Mouse (Mus musculus) gastrocnemius, postnatal 4 days (tissue): Measurements from ENCODE around the gene Tbc1d9. TPM values are rescaled to one million over a fixed set of nuclear protein-coding genes. Genes with fewer than 3 reads are reported as not detected.

ENCODE experiments used
- DNase-seq, 2 experiments: peaks; one replicate each; pipeline ENCODE4 v3.0.0; 2021 to 2022; ENCODE audit warnings: low spot score in 2 of 2, mixed read lengths in 2 of 2
- long read RNA-seq, 2 experiments: library from polyadenylated mRNA; stranded (forward); transcript quantifications; one replicate each; pipeline ENCODE4 v2.0.0; 2021
- total RNA-seq, 2 experiments: library from RNA; stranded (reverse); gene quantifications; 2 replicates each; pipeline ENCODE4 v1.2.3; 2021

Tbc1d9 gene
- 1 to 10 TPM; 4.5 TPM for total RNA-seq
- long read RNA-seq, experiment 1, partial matches to known transcripts, result 0 of 2 reads
- long read RNA-seq, experiment 1, other reads (novel, unspliced or antisense), result 2 of 2 reads
- long read RNA-seq, experiment 2, full-length matches to known transcripts, result 1 of 3 reads
- long read RNA-seq, experiment 2, partial matches to known transcripts, result 0 of 3 reads
- long read RNA-seq, experiment 2, other reads (novel, unspliced or antisense), result 2 of 3 reads

DNA sequence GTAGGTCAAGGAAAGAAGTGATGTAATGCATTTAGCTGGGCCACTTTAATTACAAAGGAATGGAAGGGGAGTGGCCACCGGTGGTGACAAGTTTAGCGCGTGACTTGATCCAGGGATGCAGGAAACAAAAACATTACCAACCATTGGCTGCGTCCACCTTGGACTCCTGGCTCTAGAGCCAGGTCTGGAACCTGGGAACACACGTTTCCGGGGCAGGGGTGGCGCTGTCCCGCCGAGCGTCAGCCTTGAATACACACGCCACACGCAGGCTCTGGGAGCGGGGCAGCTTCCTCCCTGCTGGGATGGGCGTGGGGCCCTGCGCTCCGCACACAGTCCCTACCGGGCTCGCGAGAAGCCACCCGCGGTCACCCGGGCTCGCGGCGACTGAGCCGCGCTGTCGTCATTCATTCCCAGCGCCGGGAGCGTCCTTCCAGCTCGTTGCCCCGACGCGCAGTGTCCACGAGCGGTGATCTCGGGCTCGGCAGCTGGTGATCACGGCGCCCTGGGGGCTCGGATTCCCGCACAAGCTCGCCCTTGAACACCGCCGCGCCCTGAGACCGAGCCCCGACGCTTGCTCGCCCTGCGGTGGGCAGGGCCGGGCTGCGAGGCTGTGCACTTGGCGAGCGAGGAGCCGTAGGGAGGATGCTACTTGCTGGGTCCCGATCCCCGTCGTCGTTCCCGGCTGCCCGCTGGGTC lies at the start of gene Tbc1d9:
Gene Tbc1d9 (plus strand): TSS at position 118 of the 696 bp plus-strand sequence.
- peak; percentile 41 to 67 for DNase-seq

DNA sequence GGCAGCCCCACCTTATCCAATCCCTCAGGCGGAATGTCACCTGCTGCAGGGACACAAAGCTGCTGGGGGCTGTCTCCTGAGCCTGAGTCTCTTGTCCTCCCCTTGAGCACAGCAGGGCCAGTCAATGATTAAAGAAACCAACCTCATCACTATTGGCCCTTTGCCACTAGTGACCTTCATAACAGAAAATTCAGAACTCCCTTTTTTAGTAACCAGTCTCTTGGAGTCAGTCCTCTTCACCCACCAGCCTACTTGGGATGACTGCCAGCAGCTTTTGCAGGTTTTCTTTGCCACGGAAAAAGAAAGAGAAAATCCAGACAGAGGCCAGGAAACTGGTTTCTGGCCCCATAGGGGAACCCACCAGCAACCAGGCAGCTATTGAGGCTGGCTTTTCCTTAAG lies 30.1 kb upstream of the Tbc1d9 start:
- no peak for DNase-seq

DNA sequence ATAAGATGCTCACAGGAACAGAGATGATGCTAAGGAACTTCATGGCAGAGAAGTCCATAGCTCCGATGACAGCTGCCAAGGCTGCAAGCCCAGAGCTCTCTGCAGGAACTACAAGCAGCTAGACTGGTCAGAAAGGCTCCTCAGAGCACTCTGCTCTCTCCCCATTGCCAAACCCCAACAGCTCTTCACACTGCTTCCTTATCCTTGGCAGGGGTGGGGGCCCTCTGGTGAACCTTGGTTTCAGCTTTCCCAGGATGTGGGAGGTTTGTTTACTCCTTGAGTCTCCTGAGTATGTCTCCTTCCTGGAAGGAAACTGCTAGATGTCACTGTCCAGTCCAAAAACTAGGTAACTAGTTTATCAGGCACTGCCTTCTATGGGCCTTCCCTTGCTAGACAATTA lies 25.1 kb upstream of the Tbc1d9 start:
- no peak for DNase-seq

DNA sequence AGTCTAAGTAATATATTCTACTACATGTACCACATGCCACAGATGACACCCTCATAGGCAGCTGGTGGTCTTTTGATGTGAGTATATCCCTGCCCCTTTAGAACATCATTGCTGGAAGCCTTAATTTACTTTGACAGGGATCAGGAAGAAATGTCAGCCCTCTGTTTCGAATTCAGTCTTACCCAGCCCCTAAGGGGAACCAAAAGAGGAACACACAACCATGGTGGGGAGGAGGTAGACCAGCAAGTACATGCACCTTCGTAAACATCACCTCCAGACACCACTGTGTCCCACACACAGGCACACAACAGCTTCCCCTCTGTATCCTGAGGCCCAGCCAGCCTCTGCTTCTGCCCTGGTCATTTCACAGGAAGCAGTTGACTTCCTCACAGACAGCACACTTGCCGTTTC lies 24.4 kb upstream of the Tbc1d9 start:
- DNase-seq, result no peak

DNA sequence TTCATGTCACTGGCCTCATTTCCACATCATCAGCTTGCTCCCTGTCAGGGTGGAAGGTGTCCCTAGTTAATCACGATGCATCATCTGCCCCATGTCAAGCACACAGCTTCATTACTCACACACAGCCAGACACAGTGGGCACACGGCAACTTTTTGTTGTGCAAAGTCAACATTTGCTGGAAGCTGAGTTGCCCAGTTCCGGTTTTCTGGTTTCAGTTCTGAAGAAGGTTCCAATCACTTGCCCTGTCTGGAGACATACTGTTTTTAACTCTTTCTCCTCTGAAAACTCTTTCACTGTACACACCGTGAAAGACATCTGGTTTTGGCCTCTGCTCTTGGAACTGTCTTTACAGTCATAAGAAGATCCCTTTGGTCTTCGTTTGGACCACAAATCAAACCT lies 23.8 kb upstream of the Tbc1d9 start:
- no peak for DNase-seq

DNA sequence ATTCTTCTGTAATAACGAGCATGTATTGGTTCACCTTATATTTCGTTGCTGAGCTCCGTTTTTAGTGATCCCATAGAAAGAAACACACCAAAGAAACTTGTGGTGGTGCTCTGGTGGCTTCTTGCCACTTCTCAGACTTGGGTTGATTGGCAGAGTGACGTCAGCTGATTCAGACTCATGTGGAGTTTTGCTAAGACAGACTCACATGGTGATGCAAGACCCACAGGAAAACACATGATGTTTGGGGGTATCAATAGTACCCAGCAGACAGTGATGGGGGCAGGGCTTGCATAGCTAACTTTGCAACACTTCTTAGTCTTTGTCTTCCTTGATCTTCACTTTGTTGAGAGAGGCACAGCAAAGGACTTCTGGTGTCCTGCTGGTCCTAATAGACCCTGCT lies 20.6 kb upstream of the Tbc1d9 start:
- DNase-seq, result no peak

DNA sequence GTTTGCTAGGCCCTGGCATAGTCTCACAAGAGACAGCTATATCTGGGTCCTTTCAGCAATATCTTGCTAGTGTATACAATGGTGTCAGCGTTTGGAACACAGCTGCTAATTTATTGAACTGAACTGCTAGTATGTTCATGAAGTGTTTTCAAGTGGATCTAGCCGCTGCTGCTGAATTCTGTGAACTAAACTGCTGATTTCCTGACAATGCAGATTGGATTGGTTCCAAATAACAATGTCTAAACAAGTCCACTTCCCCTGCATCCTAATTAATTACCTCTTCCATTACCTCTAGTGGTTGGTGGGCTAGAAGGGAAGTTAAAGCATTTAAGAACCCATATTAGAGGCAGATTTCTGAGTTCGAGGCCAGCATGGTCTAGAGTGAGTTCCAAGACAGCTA lies 19.7 kb upstream of the Tbc1d9 start:
- DNase-seq, result no peak

DNA sequence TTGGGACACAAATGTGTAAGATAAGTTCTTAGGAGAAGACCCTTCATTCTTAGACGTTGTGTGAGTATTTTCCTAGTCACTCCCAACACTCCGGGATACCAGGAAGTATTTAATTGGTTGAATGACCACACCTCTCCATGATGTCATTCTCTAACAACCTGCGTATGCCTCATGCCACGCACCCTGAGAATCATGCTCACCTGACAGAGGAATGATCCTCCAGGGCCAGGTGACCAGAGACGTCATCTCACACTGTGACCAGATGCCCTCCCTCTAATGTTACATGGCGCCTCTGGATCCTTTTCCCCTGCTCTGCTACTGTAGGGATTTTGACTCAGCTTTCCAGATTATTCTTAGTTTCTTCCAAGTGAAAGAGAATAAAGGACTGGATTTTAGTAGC lies 16.0 kb upstream of the Tbc1d9 start:
- DNase-seq, result no peak

DNA sequence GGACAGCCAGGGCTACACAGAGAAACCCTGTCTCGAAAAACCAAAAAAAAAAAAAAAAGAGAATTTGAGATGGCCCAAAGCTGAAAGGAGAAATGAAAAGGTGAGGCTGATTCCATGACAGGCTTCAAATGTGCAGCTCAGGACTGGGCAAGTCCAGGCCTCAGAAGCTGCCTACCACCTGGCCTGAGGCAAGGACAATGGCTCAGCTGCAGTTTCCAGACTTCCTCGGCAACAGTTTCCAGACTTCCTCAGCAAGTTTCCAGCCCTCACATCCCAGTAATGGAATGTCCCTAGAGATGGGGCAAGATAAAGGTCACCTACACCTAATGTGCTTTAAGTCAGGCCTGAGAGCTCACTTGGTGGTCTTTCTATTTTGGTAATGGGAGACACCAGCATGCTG lies 13.1 kb upstream of the Tbc1d9 start:
- no peak for DNase-seq

DNA sequence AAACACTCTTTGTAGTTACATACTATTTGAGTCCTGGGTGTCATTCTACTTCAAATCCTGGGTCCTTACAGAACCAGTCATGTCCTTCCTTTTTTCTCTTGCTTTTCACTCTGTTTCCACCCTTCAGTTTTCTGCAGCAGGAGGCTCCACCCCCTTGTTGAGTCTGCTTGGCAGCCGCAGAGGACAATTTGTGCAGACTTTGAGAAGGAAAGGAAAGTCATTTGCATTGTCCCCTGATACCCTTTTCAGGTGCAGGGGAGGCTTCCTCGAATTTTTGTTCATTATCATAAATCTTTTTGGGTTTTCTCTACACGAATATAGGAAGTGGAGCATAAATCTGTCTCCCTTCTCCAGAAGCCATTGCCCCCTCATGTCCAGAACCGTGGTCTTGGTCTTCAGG lies 12.7 kb upstream of the Tbc1d9 start:
- DNase-seq, result no peak

DNA sequence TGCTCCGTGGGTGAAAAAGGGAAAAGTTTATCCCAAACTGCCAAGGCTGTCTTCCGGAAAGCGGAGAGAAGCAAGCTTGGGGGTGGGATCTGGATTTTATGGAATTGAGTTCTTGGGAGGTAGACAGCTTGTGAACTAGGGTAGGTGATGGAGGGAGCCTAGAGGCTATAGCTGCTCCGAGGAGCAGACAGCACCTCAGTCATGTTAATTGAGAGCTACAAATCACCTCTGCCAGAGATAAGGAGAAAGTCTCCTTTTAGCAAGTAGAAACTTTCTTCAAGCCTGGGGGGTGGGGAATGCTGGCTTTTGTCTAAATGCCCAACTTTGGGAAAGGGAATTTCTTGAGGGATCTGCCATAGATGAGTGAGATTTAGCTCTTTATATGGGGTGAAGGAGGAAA lies 10.0 kb upstream of the Tbc1d9 start:
- no peak for DNase-seq

DNA sequence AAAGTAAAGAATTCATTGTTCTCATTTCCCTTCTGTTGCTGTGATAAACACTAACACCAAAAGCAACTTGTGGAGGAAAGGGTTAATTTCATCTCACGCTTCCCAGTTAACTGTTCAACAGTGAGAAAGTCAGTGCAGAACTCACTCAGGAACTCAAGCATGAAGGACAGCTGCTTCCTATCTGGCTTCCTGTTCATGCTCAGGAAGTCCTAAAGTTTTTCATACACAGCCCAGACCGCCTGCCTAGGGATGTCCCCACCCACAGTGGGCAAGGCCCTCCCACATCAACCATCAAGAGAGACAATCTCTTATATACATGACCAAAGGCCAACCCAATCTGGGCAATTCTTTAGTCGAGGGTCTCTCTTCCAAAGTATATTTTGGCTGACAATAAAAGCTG lies 6.2 kb upstream of the Tbc1d9 start:
- DNase-seq, result no peak

DNA sequence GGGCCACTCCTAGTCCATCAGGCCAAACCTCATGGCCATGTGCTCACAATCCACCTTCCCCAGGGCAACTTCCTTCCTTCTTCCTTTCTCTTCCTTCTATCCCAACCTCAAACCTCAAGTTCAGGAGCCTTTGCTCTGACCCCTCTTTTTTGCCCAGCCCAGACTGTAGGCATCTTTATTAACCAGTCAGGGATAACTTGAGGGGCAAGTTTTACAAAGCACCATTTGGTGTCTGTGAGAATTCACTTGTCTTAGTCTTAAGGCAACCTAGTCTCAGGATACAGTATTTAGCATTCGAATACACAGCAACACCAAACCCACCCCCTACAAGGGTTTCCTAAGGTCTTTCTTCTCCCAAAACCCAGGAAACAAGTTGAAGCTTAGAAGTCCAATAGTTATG lies 5.5 kb upstream of the Tbc1d9 start:
- DNase-seq, result no peak

DNA sequence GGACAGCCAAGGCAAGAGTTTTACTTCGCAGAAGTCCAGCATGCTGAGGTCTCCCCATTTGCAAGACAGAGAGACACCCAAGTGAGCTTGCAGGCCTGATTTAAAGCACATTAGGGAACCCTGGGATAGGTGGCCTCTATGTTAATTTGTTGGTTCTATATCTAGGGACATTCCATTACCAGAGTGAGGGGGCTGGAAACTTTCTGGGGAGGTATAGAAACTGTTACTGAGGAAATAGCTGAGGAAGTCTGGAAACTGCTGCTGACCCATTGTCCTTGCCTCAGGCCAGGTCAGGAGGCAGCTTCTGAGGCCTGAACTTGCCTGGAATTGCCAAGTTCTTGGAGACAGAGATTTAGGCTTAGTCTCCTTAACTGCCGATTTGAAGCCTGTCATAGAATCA lies 4.5 kb upstream of the Tbc1d9 start:
- DNase-seq, result no peak

DNA sequence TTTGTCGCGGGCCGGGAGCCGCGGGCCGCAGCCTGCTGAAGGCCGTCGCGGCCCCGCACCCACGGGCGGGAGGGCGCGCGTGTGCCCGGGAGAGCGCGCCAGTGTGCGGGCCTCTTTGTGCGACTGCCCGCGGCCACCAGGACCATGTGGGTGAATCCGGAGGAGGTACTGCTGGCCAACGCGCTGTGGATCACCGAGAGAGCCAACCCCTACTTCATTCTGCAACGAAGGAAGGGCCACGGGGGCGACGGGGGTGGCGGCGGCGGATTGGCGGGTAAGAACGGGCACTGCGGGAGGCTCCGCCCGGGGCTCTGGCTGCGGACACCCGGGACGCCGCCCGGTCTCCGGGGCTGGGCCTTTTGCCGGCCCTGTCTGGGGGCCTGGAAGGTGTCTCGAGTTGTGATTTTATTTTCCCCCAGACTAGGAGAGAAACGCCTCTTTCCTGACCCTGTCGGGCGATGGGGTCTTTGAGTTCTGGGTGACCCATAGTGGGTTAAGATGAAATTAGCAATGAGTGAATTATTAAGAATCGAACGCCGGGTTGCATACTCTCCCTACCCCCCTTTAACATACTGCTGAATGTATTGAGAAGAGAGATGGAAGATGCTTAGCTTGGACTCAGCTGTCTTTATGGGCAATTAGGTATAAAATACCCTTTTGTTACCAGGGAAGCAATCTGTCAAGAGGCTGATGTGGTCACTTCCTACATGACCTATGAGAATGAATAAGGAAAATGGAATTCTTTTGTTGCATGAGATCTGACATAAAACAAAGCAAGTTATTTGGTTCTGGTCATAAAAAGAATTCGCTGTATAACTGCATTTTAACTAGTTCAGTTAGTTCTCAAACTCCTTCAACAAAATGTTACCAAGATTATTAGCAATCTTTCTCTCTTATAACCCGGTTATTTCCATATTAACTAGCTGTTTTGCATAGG lies 1.0 kb downstream of the Tbc1d9 start, which contains the start of gene Gm10645:
Gene Gm10645 (minus strand): TSS at position 240 of the 937 bp plus-strand sequence.
- peak; percentile 32 to 51 for DNase-seq

DNA sequence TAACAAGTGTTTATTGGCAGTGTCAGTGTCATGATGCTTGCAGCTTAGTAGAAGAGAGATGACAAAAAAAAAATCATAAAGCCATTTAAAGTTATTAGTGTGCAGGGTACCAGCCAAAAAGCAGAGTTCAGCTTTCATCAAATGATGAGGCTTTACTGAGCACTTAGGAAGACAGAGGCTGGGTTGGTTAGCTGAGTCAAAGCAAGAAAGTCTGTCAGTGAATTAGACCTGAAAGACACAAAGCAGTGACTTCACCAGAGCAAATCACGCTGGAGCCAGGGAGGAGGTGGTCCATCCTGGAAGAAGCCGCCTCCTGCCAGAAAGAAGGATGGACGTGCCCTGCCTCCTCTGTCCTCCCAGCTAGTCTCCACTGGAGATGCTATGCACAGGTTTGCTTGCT lies 2.8 kb downstream of the Tbc1d9 start:
- DNase-seq, result no peak

DNA sequence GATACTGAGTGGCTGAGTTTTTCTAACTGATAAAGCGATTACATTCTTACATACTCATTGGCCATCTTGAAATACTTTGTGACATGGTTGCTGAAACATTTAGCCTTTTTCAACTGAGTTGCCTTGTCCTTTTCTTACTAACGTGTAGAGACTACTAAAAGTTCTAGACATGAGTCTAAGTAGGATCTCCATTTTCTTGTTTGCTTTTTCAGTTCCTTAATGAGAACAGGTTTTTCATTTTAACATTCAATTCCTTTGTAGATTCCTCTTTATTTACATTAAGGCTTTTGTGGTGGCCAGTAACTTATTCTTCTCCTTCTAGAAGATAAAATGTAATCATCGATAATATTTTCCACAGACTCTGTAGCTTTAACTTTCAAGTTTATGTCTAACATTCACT lies 4.0 kb downstream of the Tbc1d9 start:
- no peak for DNase-seq

DNA sequence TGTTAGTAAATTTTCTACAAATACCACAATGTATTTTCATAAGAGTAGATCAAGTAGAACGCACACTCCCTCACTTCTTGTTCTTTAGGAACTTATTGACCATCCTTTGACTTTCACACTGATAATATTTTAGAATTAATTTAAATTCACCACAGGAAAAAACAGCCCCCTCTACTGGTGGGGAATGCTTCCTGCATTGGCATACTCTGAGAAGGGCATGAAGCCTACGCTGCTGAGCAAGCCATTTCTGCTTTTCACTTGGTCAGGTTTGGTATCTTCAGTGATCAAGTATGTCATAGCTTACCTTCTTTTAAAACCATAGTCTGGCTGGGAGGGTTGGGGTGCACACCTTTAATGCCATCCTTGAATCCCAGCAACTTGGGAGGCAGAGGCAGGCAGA lies 4.6 kb downstream of the Tbc1d9 start:
- no peak for DNase-seq

DNA sequence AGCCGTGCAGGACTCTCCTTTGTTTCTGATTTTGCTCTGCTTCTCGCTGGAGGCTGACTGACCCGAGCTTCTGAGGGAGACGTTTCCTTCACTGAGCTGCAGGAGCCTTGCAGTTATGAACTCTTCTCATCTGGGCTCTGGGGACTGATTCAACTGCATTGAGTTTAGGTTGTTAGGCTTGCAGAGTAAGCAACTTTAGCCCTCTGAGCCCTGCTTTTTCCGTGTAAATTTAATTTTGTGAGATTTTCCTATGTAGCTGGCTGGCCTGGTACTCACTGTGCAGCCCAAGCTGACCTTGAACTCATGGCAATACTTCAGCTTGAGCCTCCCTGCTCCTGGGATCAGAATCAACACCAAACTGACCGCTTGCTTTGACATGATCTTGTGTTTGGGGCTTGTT lies 5.7 kb downstream of the Tbc1d9 start:
- DNase-seq, result no peak

DNA sequence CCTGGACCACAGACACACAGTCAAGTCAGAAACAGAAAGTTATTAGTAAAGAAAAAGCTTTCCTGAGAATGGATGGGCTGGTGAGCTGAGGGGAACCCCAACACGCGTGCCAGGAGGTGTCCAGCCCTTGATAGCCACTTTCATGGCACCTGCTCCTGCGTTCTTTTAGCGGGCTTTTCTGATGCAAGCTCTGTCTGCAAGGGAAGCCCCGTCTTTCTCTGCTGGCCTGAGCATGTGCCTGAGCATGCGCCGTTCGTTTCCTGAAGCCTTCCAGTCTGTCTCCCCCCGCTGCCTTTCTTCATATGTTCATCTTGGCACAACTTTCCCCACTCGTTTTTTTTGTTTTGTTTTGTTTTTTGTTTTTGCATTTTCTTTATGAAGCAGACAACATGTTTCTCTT lies 10.5 kb downstream of the Tbc1d9 start:
- DNase-seq, result no peak

DNA sequence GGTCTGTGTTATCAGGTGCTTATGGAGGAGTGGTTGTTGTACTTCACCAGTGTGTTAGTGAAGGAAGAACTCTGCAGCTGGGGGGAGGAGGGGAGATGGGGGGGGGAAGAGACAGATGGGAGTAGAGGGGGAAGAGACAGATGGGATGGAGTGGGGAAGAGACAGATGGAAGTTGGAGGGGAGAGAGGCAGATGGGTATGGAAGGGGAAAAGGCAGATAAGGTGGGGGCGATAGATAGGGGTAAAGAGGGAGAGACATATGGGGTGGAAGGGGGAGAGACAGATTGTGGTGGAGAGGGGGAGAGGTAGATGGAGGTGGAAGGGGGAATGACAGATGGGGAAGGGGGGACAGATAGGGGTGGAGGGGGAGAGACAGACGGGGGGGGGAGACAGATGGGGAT lies 11.6 kb downstream of the Tbc1d9 start:
- no peak for DNase-seq
